Mouse (Mus musculus) heart, postnatal 36 days (tissue): ENCODE measurements around the gene Srp9. TPM values are rescaled to one million over a fixed set of nuclear protein-coding genes. Genes with fewer than 3 reads are reported as not detected.

Source experiments
- DNase-seq, 2 experiments: peaks; one replicate each; pipeline ENCODE4 v3.0.0; 2021 to 2022
- intact Hi-C: fragments of 180-260 bp; cut with DNase I; formaldehyde crosslinking; loops from one replicate; pipeline ENCODE4 v1.15.1; 2025
- total RNA-seq, 2 experiments: library from RNA; stranded (reverse); gene quantifications; 2 replicates each; pipeline ENCODE4 v1.2.3; 2021

The Srp9 gene
- total RNA-seq, 2 experiments from 2014 or later = 44.8 to 45.3 TPM

DNA sequence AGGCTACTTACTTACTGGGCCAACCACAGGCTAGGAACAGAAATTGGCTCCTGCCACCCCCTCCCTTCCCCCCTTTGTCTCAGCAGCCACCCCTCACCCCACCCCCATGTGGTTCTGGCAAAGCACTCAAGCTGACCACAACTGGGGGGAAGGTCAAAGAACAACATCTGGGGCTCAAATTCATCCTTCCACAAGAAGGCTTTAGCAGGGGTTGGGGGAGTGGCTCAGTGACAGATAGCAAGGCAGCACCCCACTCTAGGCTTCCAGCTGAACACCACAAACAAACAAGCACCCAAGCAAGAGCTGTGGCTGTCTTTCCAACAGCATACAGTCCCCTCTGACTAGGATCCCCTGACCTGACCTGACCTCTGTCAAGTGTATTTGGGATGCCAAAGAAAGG, 21.8 kb upstream of the Srp9 start:
- DNase-seq = peak in 1 of 2 experiments; percentile 13
- intact Hi-C loops = no loop called here

DNA sequence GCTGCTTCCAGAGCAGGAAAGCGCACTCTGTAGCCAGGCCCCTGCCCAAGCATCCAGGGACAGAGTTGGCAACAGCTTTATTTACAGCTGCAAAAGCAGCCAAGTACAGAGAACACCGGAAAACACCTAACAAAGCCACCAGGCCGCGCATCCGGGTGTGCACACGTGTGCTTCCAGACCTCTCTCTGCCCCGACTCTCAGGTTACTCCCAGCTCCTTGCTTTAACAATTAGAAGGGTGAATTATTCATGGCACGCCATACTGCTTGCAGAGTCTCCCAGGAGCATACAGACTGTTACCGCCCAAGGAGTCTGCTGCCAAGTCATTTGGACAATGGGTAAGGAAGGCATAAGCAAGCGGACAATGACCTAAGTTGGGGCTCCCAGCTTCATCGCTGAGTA, 21.1 kb upstream of the Srp9 start:
- intact Hi-C loops = no loop called here
- peak; percentile 31 to 32 for DNase-seq

DNA sequence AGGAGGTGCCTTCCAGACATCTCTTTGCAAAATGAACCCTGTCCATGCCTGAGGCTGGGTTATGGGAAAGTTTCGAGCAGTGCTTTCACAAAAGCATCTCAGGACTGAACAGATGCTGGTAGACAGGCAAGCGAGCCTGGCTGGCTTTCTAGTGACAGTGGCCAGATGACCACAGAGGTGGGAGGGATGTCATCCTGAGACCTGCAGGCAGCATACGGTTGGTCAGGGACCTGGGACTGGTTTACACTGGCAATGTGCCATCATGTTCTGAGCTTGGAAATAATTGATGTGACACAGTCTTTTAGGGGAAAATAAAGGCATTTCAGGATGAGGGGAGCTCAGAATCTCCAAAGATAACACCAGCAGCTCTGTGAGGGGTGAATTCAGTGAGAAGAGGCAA, 19.5 kb upstream of the Srp9 start:
- no peak for DNase-seq
- intact Hi-C loops = loop anchor here (5.0 kb wide), 1 partner anchor 138 kb away; no protein-coding TSS in a partner anchor

DNA sequence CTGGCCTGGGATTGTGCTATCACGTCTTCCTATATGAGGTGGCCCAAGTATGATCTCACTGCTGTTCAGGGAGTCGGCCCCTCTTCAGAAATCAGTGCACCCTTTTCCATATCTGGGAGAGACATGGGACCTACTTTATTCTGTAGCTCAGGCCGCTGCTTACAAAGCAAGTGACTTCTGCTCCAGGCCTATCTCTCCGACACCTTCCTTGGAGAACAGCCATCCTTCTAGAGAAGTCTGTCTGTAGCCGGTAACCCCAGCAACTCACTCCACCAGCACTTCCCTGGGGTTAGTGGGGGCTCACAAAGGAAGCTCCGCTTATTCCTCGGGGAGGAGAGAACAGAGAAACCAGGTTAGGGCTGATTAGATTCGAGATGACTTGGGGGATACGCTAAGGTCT, 17.3 kb upstream of the Srp9 start:
- no peak for DNase-seq
- intact Hi-C loops = loop anchor here (5.0 kb wide), 1 partner anchor 140 kb away; no protein-coding TSS in a partner anchor

DNA sequence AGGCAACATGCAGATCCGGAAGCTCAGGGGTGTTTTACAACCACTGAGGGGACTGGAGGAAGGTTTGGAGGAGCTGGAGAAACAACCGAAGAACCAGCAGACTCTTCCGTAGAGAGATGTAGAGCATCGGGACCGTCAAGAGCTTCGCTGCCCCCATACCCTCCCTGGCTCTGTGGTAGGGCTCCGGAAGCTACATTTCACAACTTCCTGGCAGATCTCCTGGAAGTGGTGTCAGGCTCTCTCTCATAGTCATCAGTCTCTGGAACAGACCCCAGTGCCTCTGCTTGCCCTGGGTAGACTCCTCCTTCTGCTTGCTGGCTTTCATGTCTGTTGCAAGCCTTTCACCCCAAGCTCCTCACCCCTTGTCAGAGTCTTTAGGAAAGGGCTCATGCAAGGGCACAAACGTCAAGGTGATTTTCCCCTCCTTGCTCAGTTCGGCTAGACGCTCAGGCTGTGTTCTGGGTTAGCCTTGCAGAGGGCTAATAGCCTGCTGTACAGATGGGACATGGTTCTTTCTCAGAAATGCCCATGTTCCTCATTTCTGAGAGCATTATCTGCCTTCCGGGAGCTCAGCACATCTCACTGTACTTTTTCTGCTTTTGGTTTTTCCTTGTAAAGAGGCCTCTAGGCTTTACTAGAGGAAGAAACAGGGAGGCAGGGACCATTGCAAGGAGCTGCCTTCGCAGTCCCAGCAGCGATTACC, 16.0 kb upstream of the Srp9 start:
- intact Hi-C loops = loop anchor here (5.0 kb wide), 1 partner anchor 141 kb away; no protein-coding TSS in a partner anchor
- DNase-seq = peak; percentile 49 to 61

DNA sequence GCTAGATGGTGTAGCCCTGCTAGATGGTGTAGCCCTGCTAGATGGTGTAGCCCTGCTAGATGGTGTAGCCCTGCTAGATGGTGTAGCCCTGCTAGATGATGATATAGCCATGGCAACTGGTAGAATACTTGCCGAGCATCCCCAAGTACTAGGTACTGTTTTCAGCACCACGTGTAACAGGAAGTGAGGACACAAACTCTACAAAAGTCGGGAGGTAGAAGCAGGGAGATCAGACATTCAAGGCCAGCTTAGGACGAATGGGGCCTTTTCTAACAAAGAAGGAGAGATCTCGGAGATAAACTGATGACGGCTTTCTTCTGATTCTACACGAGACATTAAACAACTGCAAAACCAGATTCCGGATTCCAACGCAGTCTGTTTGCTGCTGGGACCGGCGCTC, 14.4 kb upstream of the Srp9 start:
- no peak for DNase-seq
- intact Hi-C loops = loop anchor here (10.0 kb wide), 1 partner anchor 385 kb away; no protein-coding TSS in a partner anchor

DNA sequence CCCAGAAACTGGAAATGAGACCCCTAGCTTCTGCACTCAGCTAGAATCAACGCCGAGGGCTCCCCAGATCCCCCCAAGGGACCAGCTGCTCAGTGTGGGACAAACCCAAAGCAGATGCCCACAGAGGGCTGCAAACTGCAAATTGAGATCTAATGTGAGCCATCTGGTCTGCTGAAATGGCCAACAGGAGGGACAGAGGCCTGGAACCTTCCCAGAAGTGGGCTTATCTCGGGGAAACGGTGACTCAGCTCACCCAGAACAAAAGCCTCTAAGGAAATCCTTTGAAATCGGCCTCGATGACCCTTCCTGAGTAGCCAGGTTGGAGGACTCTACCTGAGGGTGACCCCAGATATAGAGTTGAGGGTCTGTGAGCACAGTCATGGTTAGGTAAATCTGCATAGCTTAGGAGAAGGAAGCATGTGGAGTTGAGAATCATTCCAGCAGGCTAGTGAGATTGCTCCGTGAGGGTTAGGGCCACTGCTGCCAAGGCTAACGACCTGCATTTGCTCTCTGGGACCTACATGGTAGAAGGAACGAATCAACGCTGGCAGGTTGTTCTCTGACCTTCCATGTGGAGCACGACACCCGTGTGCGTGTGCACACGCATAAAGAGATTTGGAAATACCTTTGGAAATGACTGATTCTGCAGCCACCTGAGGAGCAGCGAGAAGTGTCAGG, 13.7 kb upstream of the Srp9 start:
- peak; percentile 50 to 55 for DNase-seq
- intact Hi-C loops = loop anchor here (10.0 kb wide), 1 partner anchor 386 kb away; no protein-coding TSS in a partner anchor

DNA sequence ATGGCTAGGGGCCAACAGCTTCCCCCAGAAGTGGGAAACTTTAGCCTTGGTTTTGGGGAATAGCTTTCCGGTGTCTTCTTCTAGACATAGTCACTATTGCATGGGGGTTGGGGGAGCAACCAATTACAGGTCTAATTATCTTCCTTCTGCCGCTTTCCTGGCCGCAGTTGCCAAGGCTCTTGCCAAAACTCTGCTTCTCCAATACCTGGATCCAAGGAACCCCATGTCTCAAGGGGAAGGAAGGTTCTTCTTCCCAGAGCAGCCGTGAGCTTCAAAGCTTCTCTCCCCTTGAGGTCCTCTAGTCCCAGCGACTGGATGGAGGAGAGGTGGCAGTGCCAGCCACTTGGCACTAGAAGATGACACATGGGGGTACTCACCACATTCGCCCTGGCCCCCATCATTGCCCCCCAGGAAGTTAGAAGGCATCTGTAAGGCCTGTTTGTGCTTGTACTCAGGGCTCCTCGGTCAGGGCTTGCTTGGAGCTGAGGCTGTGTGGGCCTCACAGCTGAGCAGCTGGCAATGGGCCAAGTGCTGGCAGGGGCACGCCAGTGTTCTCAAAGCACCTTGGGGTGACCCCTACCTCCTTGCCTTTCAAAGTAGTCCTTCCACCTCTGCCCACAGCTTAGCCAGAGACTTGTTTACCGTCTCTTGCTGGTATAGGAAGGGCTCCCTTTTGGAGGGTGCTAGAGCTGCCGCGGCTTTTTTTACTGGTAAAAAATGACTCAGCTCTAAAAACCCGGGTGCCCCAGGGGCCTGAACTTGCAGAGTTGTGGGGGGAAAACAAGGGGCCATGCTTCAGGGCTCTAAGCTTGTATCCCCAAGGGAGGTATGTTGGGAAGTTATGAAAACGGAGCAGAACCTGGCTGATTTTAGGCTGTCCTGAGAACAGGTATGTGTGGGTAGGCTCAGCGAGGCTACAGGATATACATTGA, 12.9 kb upstream of the Srp9 start:
- intact Hi-C loops = loop anchor here (10.0 kb wide), 1 partner anchor 387 kb away; no protein-coding TSS in a partner anchor
- peak; percentile 38 to 52 for DNase-seq

DNA sequence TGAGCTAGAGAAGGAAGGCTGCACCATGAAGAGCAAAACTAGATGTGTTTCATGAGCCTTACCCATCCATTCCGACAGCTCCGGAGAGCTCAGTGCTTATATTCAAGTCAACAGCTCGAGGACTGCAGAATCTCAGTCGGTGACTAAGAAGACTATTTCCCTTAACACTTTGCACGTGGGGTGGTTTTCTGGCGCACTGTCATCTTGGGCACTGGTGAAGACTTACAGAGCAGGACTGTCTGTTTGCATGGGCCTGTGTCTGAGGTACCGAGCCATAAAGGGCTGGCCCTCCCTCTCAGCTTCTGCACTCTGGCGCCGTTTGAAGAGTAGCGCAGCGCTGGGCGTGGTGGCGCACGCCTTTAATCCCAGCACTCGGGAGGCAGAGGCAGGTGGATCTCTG, 12.2 kb upstream of the Srp9 start:
- intact Hi-C loops = loop anchor here (10.0 kb wide), 1 partner anchor 388 kb away; no protein-coding TSS in a partner anchor
- DNase-seq = no peak

DNA sequence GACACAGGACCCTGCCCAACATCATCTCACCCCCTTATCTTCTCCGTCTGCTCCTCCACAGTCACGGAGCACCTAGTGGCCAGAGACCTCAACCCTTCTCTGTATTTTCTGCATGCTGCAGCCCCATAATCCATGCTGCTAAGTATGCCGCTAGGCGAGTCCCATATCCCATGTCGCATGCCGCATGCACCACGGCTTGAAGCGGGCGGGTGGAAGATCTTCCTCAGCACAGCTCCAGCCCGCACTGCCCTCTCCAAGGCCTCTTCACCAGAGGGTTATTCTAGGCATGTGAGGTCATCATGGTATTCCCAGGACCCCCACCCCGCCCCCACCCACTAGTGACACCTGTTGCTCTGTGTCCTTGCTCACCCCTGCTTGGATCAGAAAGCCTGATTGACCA, 11.4 kb upstream of the Srp9 start:
- DNase-seq = no peak
- intact Hi-C loops = loop anchor here (10.0 kb wide), 1 partner anchor 388 kb away; no protein-coding TSS in a partner anchor

DNA sequence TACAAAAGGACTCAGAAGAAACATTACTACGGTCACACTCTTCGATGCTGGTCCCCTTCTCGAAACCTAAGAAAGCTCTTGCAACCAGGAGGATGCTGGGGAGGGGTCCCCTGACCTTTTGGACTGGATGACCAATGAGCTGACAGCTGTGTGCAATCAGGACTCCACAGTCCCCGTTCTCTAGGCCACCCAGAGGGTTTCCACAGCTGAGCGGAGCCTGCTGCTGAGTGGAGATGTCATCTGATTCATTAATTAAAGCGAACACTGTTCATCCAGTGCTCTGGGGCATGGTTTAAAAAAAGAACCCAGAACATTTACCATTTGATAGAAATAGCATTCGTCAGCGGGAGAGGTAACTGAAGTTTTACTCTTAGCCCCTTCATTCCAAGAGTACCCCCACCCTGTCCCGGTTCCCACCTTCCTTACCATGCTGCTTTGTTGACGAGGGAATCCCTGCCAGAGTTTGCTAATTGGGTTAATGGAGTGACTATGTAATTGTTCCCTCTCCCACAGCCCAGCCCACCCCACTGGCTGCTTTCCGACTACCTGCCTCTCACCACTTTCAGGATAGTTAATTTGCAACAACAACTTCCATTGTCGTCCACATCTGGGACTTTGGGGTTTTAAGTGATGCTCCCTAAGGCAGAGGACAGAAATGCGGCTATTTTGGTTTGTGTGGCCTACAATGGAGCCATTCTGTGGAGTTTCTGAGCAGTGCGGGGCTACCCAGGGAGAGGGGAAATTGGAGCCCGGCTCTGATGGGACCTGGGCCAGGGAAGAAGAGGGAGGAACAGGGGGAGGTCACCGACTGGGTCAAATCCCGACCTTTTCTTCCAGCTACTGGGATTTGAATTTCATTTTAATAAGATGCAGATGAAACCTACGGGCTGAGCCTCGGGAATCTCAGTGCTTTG, 10.7 kb upstream of the Srp9 start:
- no peak for DNase-seq
- intact Hi-C loops = loop anchor here (2.0 to 10.0 kb wide), 2 partner anchors 93 to 389 kb away; no protein-coding TSS in a partner anchor

DNA sequence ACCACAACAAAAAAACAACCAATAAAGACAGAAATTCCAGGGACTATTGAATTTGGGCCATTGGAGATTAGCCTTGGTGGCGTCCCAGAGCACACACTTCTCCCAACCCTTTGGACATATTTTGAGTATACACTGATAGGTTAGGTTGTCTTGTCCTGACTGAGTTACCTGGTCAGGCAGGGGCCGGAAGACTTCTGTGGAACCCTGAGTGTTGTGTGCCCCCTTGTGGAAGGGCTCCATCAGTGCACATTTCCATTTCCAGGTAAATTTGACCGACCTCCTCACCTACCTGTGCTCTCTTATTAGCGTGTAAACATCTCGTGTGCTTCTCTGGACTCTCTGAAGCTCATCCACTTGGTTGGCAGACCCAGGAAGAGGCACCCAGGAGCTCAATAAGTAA, 9.3 kb upstream of the Srp9 start:
- intact Hi-C loops = loop anchor here (1.0 to 10.0 kb wide), 3 partner anchors 94 to 390 kb away; no protein-coding TSS in a partner anchor
- DNase-seq = peak; percentile 45 to 48

DNA sequence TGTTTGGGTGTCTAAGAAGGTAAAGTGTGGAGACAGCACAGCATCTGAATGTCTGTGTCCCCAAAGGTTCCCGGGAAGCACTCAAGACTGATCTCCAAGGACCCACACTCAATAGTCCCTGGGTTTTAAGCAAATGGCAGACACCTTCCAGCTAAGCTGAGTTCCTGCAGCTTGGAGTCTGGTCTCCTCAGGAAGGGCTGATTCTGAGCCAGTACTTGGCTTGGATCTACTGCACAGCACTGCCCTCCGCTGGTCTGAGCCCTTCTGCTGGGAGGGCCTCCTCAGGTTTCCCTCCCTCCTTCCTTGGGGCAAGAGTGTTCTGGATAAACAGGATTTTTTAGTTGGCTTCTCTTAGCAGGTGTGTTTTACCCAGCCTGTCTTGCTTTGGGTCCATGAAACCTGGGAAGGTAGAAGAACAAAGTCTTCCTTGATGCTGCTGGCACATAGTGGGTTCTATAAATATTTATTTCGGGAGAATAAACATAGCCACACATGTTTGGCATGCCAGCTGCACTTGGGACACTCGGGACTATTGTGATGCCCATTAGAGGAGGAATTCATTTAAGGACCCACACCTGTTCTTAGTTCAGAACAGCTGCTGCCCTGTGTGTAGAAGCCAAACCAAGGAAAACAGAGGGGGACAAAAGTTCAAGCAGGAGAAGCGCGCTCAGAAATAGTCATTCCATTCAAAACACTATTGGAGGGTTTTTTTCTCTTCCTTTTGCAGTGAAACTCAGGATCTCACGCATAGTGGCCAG, 8.7 kb upstream of the Srp9 start:
- DNase-seq = peak in 1 of 2 experiments; percentile 30
- intact Hi-C loops = loop anchor here (1.0 to 10.0 kb wide), 3 partner anchors 95 to 391 kb away; no protein-coding TSS in a partner anchor

DNA sequence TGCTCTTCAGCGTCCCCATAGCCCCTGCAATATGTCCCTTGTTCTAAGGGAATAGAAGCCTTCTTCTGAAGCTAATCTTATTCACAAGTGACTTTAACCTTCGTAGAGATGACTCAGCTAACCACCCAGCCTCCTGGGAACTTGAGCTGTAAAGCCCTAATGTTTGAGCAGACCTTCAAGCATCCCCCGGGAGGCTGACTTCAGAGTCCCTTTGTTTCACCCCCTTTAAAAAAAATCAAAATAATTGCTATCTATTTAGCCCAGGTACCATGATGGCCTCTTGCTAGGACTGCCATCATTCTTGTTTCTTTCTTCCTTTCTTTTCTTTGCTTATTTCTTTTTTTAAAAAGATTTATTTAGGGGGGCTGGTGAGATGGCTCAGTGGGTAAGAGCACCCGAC, 2.1 kb upstream of the Srp9 start:
- DNase-seq = no peak
- intact Hi-C loops = loop anchor here (10.0 kb wide), 1 partner anchor 412 kb away; no protein-coding TSS in a partner anchor

DNA sequence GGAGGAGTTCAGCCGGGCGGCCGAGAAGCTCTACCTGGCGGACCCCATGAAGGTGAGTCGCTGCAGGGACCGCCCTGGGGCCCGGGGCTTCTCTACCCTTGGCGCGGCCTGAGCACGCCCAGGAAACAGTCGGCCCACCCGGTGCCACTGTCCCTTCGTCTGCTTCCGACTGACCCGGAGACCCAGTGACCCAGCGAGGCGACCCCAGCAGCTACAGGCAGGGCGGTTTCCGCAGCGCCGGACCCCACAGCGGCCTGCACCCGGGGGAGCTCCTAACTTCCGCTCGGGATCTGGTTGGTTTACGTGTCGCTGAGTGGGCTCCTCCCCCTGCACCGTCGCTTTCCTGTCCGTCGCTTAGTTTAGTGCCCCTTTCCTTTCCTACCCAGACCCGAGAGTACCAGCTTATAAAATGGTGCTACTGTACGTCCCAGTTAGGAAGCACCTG, 409 bp downstream of the Srp9 start:
- peak; percentile 75 to 83 for DNase-seq
- intact Hi-C loops = loop anchor here (10.0 kb wide), 1 partner anchor 410 kb away; no protein-coding TSS in a partner anchor

DNA sequence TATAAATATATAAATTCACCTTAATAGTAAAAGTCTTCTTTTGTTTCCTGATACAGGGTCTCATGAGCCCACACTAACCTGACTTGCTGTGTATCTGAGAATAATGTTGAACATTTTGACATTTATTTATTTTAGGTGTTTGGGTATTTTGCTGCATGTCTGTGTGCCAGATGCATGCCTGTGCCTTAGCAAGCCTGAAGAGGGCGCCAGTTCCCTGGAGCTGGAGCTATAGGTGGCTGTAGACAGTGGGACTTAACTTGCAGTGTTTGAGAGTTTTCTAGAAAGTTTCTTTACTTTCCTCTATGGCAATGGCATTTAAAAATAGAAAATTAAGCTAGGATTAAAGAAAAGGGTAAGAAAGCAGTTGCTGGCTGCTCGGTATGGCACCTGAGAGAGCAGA, 6.3 kb downstream of the Srp9 start:
- intact Hi-C loops = no loop called here
- DNase-seq = peak in 1 of 2 experiments; percentile 35

DNA sequence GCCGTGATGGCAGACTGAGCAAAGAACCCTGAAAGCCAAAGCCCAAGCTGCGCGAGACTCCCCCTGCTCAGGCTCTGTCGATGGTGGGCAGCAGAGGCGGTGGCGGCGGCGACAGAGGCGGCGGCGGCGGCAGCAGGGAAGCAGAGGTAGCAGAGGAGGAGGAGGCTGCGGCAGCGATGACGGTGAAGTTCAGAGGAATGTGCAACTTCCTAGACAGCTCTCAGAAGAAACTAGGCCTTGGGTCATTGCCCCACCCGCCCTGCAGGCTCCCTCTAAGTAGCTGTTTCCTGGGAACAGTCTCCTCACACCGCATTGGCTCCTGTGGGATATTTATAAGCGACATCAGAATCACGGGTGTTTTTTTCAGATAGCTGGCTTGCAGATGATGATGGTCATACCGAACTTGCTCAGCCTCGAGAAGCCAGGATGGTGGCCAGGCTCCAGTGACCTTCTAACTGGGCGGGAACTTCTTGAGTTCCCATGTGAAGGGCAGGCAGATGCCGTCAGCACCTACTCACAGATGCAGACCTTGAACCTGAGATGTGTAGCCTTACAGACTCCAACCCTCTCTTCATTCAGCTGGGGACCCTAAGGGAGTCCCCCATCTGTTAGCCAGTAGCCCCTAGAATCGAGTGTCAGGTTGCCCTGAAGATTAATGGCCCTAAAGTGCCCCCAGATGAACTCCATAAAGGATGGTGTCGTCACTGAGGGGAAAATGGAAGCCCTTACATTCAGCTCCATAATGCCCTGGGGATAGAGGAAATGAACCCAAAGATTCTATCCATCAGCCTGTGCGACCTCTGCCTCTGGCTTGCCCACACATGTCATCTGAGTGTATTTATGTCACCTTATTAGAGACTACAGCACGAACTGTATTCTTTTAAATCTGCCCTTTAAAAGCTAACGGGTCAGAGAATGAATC, 12.9 kb downstream of the Srp9 start:
- intact Hi-C loops = no loop called here
- DNase-seq = no peak
